Mouse (Mus musculus): Measurements from ENCODE around the gene Pde1a.

DNA sequence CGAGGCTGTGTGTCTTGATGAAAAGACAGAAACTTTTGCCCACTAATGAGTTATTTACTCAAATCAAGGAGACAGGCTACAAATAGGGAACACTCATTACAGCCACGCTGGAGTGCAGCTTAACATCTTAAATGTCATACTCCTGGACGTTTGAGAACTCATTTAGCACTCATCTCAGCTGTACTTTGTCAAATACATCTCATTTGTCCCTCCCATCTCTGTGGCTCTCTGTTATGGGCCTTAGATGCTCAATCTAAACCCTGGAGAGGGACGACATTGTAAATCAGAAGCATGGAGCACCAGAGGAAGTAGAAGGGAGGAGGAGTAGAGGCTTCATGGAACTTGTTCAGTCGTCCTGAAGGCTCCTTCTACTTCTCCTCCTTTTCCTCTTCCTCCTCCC is 194.6 kb downstream of the Pde1a start:
- no peak for TF ChIP-seq CTCF (IDR thresholded peaks at IDR 0.05; ENCODE audit: extremely low read depth, insufficient read length, insufficient replicate concordance, low read depth, low read length)
- no peak for TF ChIP-seq POLR2A (IDR thresholded peaks at IDR 0.05; ENCODE audit: low read depth, low read length)
